Mouse (Mus musculus): ENCODE data around the gene Cp.

- no peak for TF ChIP-seq GATA1 (IDR thresholded peaks at IDR 0.05; ENCODE audit: borderline replicate concordance, low read length)
- TF ChIP-seq FLI1 (IDR thresholded peaks at IDR 0.05; ENCODE audit: low read length) = no peak
These were observed at the start of gene Cp for GRCm38 (mm10) chr3:19956885-19957284.
